Mouse (Mus musculus) cerebellum, adult 2 months (tissue): ENCODE results near the gene Dmkn. TPM values are rescaled to one million over a fixed set of nuclear protein-coding genes. Genes with fewer than 3 reads are reported as not detected.

ENCODE experiments used
- DNase-seq, 2 experiments: peaks; one replicate each; pipeline ENCODE4 v3.0.0; 2021
- H3K27ac ChIP-seq: fragments of 200-500 bp; 2 replicates; pipeline ENCODE4 v1.5.1; 2012; ENCODE audit warnings: low read length, control low read depth, inconsistent platforms; ENCODE audit not compliant: insufficient read depth
- H3K27me3 ChIP-seq: fragments of 200-500 bp; 2 replicates; pipeline ENCODE4 v1.6.1; 2012; ENCODE audit warnings: inconsistent platforms, mild to moderate bottlenecking, low read length, moderate library complexity; ENCODE audit not compliant: control insufficient read depth, insufficient read depth
- H3K4me1 ChIP-seq: fragments of 200-500 bp; 2 replicates; pipeline ENCODE4 v1.6.1; 2011; ENCODE audit warnings: low read length; ENCODE audit not compliant: control insufficient read depth, insufficient read depth
- H3K4me3 ChIP-seq: fragments of 200-500 bp; replicated peaks from 2 replicates; pipeline ENCODE3; 2011; ENCODE audit warnings: mild to moderate bottlenecking, low read depth, low read length, control low read depth; ENCODE audit not compliant: insufficient read depth
- CTCF ChIP-seq: fragments of 200-500 bp; IDR thresholded peaks from 2 replicates; pipeline ENCODE4 v1.5.1; 2011; ENCODE audit warnings: low read depth, mild to moderate bottlenecking, control low read depth, low read length, moderate library complexity, borderline replicate concordance; ENCODE audit not compliant: insufficient read depth
- POLR2A ChIP-seq: fragments of 200-500 bp; IDR thresholded peaks from 2 replicates; pipeline ENCODE4 v1.6.1; 2011; ENCODE audit warnings: low read length, control low read depth, borderline replicate concordance; ENCODE audit not compliant: insufficient read depth
- WGBS: fragments of 180-500 bp; shearing (Covaris S2); methylation state at CpG from one replicate; pipeline ENCODE4 v1.1.7; 2018; 5-methylcytosine and 5-hydroxymethylcytosine counted together
- polyA plus RNA-seq: library from polyadenylated mRNA; depleted of rRNA; stranded (reverse); fragments of >200 nt; gene quantifications from 2 replicates; pipeline ENCODE4 v1.2.3, GENCODE M21; 2012

The Dmkn gene
- polyA plus RNA-seq, 1 experiment, result 1.4 TPM

DNA sequence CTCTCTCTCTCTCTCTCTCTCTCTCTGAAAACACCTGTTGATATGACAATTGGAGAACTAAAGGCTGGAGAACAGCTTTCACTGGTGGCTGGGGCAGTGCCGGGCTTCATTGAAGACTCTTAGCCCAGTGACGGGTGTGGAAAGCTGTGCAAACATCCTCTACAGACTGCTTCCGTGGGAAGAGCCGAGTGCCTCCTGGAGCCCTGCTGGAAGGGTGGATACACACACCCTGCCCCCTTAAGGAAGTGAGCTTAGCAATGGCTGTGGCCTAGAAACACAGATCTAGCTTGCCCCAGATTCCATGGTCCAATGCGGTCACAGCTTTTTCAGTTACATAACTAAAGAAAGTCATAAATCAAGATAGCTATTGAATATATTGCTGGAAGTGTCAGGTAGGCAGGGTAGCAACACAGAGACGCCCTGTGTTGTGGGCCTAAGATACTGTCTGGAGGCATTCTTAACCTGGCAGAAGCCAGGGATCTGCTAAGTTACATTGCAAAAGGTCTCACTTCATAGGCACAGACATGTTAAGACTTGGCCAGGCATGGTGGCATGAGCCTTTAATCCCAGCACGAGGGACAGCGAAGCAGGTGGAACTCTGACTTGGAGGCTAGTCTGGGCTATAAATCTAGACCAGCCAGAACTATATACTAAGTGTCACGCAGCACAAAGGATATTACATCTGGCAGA, 40.6 kb downstream of the Dmkn start:
- no peak overlapping the region for H3K4me3 ChIP-seq
- H3K4me1 ChIP-seq, result no peaks in the 10 kb centered on the region
- peak in 1 of 2 experiments; percentile 5 for DNase-seq
- no peak for TF ChIP-seq POLR2A
- TF ChIP-seq CTCF, result no peak
- H3K27ac ChIP-seq, result no peak overlapping the region
- H3K27me3 ChIP-seq, result no peaks in the 10 kb centered on the region
- WGBS, result 87% methylated on average over 9 of the region's 9 CpGs

DNA sequence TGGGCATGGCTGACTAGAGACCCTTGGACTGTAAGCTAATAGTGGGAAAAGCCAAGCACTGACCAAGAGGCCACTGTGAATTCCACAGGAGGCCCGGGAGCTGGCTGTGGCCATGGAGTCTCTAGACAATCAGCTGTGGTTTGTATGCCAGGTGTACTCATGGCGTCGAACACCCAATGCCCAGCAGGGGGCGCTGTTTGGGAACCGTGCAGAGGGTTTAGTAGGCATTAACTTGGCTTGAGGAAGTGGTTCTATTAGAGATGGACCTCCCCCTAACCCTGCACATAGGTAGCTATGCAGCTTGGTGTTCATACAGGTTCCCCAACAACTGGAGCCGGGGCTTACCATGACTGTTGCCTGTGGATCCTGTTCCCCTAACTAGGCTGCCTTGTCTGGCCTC, 42.4 kb downstream of the Dmkn start:
- 49% methylated on average over 6 of the region's 6 CpGs for WGBS
- Histone ChIP-seq H3K4me3 (no peak overlapping the region), H3K27me3 (no peaks in the 10 kb centered on the region), H3K27ac (no peak overlapping the region), H3K4me1 (no peaks in the 10 kb centered on the region)
- no peak for DNase-seq
- TF ChIP-seq POLR2A (no peak), CTCF (0 out of 2 replicates have a peak, but pooled peaks have one; percentile 13)

DNA sequence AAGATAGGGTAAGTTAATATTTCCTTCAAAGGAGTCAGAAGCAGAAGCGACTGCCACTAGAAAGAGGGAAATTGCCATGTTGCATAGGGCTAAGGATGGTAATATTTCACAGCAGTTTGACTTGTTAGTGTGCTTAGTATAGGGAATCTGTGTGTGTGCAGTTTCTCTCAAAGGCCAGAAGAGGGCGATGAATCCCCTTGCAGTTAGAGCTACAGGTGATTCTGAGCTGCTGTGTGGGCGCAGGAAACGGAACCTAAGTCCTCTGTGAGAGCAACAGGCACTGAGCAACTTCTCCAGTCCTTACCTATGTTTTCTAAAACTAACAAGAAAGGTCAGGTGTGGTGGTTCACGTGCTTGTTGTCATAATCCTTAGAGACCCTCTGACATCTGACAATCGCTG, 46.8 kb downstream of the Dmkn start:
- no peaks in the 10 kb centered on the region for H3K27me3 ChIP-seq
- no peak overlapping the region for H3K27ac ChIP-seq
- H3K4me1 ChIP-seq, result no peaks in the 10 kb centered on the region
- no peak for DNase-seq
- no peak overlapping the region for H3K4me3 ChIP-seq
- TF ChIP-seq POLR2A, result no peak
- WGBS, result 63% methylated on average over 6 of the region's 6 CpGs

DNA sequence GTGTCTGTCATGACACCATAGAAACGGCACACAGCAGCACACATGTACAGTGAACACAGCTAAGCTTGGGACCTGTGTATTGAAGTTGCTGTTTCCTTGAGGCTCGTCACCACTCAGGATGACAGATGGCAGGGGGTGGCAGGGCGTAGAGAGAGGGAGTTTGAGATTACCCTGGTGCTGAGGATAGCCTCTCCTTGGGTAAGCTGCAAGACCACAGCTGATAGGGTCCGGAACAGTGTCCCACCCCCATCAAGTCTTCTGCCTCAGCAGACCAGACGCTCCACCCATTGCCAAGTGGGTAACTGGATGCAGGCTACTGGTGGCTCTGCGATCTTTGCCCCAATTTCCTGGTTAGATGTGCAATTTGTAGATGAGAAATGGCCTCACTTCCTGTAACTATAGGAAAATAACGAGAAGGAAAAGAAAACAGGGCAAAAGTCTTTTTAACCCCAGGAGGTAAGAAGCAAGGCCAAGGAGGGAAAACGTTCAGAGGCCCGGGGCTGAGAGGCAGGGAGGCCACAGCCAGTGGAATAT, 48.3 kb downstream of the Dmkn start:
- no peaks in the 10 kb centered on the region for H3K27me3 ChIP-seq
- no peak overlapping the region for H3K27ac ChIP-seq
- no peak for DNase-seq
- no peaks in the 10 kb centered on the region for H3K4me1 ChIP-seq
- no peak for TF ChIP-seq CTCF
- no peak for TF ChIP-seq POLR2A
- H3K4me3 ChIP-seq, result no peak overlapping the region
- 21% methylated on average over 9 of the region's 9 CpGs for WGBS

DNA sequence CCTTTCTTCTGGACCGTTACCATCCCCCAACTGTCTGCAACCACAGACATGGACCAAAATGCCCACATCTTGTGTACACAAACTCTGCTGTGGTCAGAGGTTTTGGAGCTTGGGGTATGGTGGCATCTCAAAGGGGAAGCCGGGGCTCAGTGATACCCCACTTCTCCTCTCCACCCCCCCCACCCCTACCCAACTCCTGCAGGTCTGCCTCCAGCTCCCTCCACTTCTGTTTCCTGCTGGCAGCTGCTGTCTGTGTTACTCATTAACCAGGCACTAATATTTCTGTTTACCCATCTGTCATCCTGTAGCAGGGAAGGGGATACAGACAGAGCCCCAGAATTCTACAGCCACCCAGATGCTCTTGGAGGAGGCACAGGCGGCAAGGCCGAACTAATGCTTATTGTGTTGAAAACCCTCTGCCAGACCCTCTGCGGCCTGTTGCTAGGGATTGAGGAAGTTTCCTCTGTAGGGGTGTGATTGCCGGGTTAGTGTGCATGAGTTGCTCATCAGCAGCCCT, 48.8 kb downstream of the Dmkn start:
- no peak overlapping the region for H3K4me3 ChIP-seq
- H3K27me3 ChIP-seq, result no peaks in the 10 kb centered on the region
- no peak for TF ChIP-seq CTCF
- TF ChIP-seq POLR2A, result no peak
- 18% methylated on average over 6 of the region's 6 CpGs for WGBS
- H3K4me1 ChIP-seq, result no peaks in the 10 kb centered on the region
- no peak for DNase-seq
- no peak overlapping the region for H3K27ac ChIP-seq

DNA sequence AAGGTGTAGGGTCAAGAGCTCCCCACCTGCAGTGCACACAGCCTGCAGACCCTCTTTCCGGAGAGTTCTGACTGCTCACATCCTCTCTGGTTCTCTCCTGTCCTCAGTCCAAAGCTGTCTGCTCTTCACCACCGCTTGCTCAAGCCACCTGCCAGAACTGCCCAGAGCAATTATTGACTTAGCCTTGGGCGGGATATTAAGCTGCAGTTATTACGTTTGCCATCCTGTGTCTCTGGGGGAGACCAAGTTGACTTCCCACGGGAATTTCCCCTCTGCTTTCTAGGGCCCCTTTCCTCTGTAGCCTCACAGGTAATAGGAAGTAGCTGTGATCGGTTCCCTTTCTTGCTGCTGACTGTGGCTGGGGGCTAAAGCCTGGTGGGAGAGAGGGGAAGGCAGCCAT, 56.6 kb downstream of the Dmkn start:
- TF ChIP-seq POLR2A (no peak), CTCF (no peak)
- no peaks in the 10 kb centered on the region for H3K27me3 ChIP-seq
- H3K27ac ChIP-seq, result no peak overlapping the region
- no peak overlapping the region for H3K4me3 ChIP-seq
- WGBS, result 36% methylated on average over 6 of the region's 6 CpGs
- H3K4me1 ChIP-seq, result no peaks in the 10 kb centered on the region
- DNase-seq, result no peak

DNA sequence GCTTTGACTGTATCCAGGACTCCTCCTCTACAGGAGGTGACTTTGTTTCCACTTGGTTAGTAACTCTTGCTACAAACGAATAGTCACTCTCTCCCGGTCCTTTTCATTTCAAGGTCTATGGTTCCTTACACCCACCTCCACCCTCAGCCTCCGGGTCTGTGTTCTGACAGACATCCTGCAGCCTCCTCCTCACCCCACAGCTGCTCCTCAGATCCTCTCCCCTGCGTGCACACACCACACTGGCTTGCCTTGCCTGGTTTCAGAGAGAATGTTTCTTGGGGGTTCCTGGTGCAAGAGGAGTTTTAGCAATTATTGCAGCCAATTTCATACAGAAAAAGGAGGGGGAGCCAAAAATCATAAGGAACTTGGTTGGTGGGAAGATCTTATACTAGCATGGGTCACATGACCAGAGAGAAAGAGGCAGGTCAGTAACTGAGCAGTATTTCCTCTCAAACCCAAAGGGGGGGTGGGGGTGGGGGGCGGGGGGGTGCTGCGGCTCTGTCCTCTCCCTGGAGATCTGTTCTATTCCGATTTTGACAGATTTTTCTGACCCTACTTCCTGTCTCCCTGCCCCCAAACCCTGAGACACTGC, 57.4 kb downstream of the Dmkn start:
- TF ChIP-seq POLR2A, result no peak
- no peak for TF ChIP-seq CTCF
- no peaks in the 10 kb centered on the region for H3K4me1 ChIP-seq
- DNase-seq, result no peak
- H3K27ac ChIP-seq, result no peak overlapping the region
- H3K4me3 ChIP-seq, result no peak overlapping the region
- no peaks in the 10 kb centered on the region for H3K27me3 ChIP-seq
- WGBS, result 44% methylated on average over 7 of the region's 7 CpGs

DNA sequence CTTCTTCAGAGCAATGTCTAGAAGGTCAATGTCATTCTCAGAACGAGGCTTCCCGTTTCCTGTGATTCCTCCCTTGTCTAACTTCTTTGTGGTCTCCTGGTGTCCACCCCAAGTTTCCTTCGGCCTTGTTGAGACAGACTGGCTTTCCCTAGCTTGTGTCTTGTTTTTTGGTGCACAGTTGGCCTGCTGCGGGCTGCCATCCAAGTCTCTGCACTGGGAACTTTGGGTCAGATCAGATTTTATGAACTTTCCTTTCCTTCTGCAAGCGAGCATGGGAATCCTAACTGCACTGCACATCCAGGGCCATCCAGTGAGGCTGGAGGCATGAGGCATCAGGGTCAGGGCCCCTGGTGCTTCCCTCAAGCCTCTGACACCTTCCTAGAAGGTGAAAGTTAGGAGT, 58.0 kb downstream of the Dmkn start:
- WGBS, result 59% methylated on average over 5 of the region's 5 CpGs
- Histone ChIP-seq H3K4me3 (no peak overlapping the region), H3K4me1 (no peaks in the 10 kb centered on the region), H3K27me3 (no peaks in the 10 kb centered on the region), H3K27ac (no peak overlapping the region)
- TF ChIP-seq POLR2A, result no peak
- no peak for TF ChIP-seq CTCF
- DNase-seq, result no peak
